Mouse (Mus musculus) cerebellum, adult 2 months (tissue): Measurements from ENCODE around the gene Dpp6. TPM values are rescaled to one million over a fixed set of nuclear protein-coding genes. Genes with fewer than 3 reads are reported as not detected.
A peak's percentile ranks its signal among the peaks of the same experiment; 100 is the strongest.

Experiments
- DNase-seq, 2 experiments: peaks; one replicate each; pipeline ENCODE4 v3.0.0; 2021
- H3K27ac ChIP-seq: fragments of 200-500 bp; 2 replicates; pipeline ENCODE4 v1.5.1; 2012; ENCODE audit warnings: low read length, control low read depth, inconsistent platforms; ENCODE audit not compliant: insufficient read depth
- H3K27me3 ChIP-seq: fragments of 200-500 bp; 2 replicates; pipeline ENCODE4 v1.6.1; 2012; ENCODE audit warnings: inconsistent platforms, mild to moderate bottlenecking, low read length, moderate library complexity; ENCODE audit not compliant: control insufficient read depth, insufficient read depth
- H3K4me1 ChIP-seq: fragments of 200-500 bp; 2 replicates; pipeline ENCODE4 v1.6.1; 2011; ENCODE audit warnings: low read length; ENCODE audit not compliant: control insufficient read depth, insufficient read depth
- H3K4me3 ChIP-seq: fragments of 200-500 bp; replicated peaks from 2 replicates; pipeline ENCODE3; 2011; ENCODE audit warnings: mild to moderate bottlenecking, low read depth, low read length, control low read depth; ENCODE audit not compliant: insufficient read depth
- CTCF ChIP-seq: fragments of 200-500 bp; IDR thresholded peaks from 2 replicates; pipeline ENCODE4 v1.5.1; 2011; ENCODE audit warnings: low read depth, mild to moderate bottlenecking, control low read depth, low read length, moderate library complexity, borderline replicate concordance; ENCODE audit not compliant: insufficient read depth
- POLR2A ChIP-seq: fragments of 200-500 bp; IDR thresholded peaks from 2 replicates; pipeline ENCODE4 v1.6.1; 2011; ENCODE audit warnings: low read length, control low read depth, borderline replicate concordance; ENCODE audit not compliant: insufficient read depth
- WGBS: fragments of 180-500 bp; shearing (Covaris S2); methylation state at CpG from one replicate; pipeline ENCODE4 v1.1.7; 2018; 5-methylcytosine and 5-hydroxymethylcytosine counted together
- polyA plus RNA-seq: library from polyadenylated mRNA; depleted of rRNA; stranded (reverse); fragments of >200 nt; gene quantifications from 2 replicates; pipeline ENCODE4 v1.2.3, GENCODE M21; 2012

Dpp6 gene
- polyA plus RNA-seq, 1 experiment, result 183 TPM

DNA sequence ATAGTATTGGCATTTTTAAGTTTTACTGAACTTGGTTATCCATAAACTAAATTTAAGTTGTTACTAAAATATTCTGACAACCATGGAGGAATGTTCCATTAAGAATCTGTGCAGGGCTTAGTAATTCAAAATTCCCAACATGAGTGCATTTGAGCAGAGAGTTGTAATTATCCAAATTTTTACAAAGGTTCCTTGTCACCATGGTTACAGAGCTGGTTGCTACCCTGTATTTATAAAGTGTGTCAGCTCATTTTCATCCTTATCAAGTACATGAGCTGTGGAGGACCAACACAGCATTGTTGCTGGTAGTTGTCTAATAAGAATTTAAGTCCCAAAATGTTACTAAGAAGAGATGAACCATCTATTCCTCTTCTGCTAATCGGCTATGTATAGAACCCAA is 787.1 kb downstream of the Dpp6 start:
- Histone ChIP-seq H3K27me3 (no peaks in the 10 kb centered on the region), H3K4me3 (no peak overlapping the region), H3K4me1 (peaks cover 2% of the 10 kb centered on the region; the same call in 1 of the 2 replicates), H3K27ac (no peak overlapping the region)
- TF ChIP-seq POLR2A, result no peak
- WGBS, result 89% methylated on average over 1 of the region's 1 CpGs
- no peak for DNase-seq

DNA sequence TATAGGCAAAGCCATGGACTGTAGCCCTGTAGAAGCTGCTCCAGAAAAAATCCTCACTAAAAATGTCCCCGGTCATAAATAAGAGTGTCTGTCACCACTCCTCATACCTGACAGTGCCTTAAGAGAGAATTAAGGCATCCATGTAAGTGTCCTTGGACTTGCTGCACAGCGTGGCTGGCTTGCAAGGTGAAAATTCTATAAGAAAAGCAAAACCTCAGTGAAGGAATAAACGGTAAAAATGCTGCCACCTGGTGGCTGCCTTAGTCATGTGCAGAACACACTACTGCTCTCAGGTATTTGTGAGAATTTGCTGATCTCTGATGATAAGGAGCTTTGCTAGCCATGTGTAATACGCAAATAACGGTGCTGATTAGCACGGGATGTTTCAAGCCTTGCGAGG is 798.8 kb downstream of the Dpp6 start:
- no peak overlapping the region for H3K4me3 ChIP-seq
- peak; percentile 65 to 74 for DNase-seq
- H3K4me1 ChIP-seq, result no peaks in the 10 kb centered on the region
- H3K27me3 ChIP-seq, result no peaks in the 10 kb centered on the region
- TF ChIP-seq CTCF (peak; percentile 68), POLR2A (no peak)
- H3K27ac ChIP-seq, result no peak overlapping the region
- WGBS, result 34% methylated on average over 7 of the region's 7 CpGs

DNA sequence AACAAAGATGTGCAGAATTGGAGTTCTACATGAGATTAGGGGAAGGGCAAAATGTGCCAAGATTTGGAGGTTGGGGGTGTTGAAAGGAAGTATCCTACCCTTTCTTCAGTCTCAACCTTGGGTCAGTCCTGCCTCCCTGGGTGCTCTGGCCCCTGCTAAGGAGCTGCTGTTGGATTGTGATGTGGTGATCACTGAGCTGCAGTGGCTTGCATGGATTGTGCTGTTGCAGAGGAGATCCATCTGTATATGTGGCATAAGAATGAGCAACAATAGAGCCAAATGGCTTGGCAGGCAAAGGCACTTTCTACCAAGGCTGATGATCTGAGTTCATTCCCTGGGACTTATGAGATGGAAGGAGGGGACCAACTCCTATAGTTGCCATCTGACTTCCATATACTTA is 804.8 kb downstream of the Dpp6 start:
- H3K27ac ChIP-seq, result no peak overlapping the region
- H3K27me3 ChIP-seq, result no peaks in the 10 kb centered on the region
- peaks cover 7% of the 10 kb centered on the region for H3K4me1 ChIP-seq
- no peak for DNase-seq
- H3K4me3 ChIP-seq, result no peak overlapping the region
- TF ChIP-seq POLR2A, result no peak
- no peak for TF ChIP-seq CTCF

DNA sequence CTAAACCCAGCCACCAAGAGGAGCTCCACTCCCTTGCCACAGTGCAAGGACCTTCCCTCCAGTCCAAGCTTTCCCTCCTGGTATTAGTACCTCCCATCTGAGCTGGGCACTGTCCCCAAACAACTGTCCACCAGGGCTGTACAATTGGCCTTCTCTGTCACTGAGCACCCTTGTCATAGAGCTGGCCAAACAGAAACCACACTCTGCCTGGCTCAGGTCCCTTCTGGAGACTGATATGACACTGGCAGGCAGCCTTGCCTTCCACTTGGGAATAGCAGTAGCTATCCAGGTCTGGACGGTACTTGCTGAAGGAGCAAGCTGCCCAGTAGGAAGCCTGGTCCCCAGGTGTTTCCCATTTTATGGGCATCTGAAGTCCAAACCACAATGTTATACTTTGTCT is 806.9 kb downstream of the Dpp6 start:
- H3K4me1 ChIP-seq, result peaks cover 7% of the 10 kb centered on the region
- no peak for TF ChIP-seq POLR2A
- no peak for TF ChIP-seq CTCF
- H3K27ac ChIP-seq, result no peak overlapping the region
- H3K27me3 ChIP-seq, result no peaks in the 10 kb centered on the region
- 8% methylated on average over 1 of the region's 1 CpGs for WGBS
- DNase-seq, result peak in 1 of 2 experiments; percentile 32
- H3K4me3 ChIP-seq, result no peak overlapping the region

DNA sequence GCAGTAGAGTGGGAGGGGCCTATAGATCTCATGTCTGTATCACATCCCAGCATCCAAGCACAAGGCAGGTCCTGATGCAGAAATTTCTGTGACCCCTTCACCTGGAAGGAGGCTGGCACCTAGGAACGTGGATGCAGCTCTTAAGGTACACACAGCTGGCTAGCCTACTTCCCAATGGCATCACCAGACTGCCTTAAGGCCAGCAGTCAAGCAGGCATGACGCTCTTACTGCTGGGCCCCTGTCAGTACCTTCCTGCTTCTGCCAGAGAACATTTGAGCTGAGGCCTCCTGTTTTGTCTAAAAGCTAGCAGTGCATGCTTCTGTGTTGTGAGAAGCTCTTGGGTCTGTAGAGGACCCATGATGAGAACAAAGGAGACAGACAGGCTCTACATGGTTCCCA is 815.1 kb downstream of the Dpp6 start:
- 85% methylated on average over 2 of the region's 2 CpGs for WGBS
- Histone ChIP-seq H3K4me3 (no peak overlapping the region), H3K27ac (no peak overlapping the region), H3K27me3 (no peaks in the 10 kb centered on the region), H3K4me1 (peaks cover 4% of the 10 kb centered on the region; the same call in 1 of the 2 replicates)
- DNase-seq, result no peak
- no peak for TF ChIP-seq POLR2A
- no peak for TF ChIP-seq CTCF

DNA sequence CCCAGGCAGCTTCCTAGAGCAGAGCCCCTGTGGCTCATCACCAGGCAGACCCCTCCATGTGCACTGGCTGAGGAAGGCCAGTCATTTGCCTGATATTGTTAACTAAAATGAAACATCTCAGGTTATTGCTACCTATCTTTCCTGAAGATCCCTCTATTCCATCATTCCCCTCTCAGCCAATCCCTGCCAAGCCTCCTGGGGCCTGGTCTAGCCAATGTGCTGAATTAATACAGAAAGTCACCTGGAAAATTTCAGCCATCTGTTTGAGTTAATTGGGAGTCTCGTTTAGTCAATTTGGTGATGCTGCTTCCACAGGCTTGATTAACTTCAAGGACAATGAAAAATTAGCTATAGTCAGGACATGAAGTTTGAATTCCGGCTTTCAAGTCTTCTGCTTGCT is 818.9 kb downstream of the Dpp6 start:
- Histone ChIP-seq H3K4me3 (no peak overlapping the region), H3K27ac (no peak overlapping the region), H3K4me1 (peaks cover 4% of the 10 kb centered on the region; the same call in 1 of the 2 replicates), H3K27me3 (no peaks in the 10 kb centered on the region)
- peak; percentile 36 to 68 for DNase-seq
- 29% methylated on average over 2 of the region's 2 CpGs for WGBS
- no peak for TF ChIP-seq POLR2A
- TF ChIP-seq CTCF, result no peak

DNA sequence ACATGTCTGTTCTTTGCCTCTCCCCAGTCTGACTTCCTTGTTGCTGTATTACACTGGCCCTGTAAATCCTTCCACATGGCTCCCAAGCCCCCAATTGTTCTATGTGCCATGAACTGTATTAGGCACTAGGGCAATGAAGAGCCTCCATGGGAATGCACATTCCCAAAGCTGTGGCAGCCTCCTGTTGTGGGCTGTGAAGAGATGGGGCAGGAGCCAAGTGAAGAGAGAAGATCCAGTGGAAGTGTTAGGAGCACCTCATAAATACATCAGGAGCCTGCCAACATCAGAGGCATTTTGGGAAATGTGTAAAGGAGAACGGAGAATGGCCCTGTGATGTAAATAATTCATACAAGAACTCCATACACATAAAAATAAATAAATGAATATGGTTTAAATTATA is 824.9 kb downstream of the Dpp6 start:
- DNase-seq, result no peak
- 79% methylated on average over 1 of the region's 1 CpGs for WGBS
- H3K27ac ChIP-seq, result no peak overlapping the region
- no peaks in the 10 kb centered on the region for H3K27me3 ChIP-seq
- no peak for TF ChIP-seq POLR2A
- no peak for TF ChIP-seq CTCF
- H3K4me1 ChIP-seq, result no peaks in the 10 kb centered on the region
- no peak overlapping the region for H3K4me3 ChIP-seq

DNA sequence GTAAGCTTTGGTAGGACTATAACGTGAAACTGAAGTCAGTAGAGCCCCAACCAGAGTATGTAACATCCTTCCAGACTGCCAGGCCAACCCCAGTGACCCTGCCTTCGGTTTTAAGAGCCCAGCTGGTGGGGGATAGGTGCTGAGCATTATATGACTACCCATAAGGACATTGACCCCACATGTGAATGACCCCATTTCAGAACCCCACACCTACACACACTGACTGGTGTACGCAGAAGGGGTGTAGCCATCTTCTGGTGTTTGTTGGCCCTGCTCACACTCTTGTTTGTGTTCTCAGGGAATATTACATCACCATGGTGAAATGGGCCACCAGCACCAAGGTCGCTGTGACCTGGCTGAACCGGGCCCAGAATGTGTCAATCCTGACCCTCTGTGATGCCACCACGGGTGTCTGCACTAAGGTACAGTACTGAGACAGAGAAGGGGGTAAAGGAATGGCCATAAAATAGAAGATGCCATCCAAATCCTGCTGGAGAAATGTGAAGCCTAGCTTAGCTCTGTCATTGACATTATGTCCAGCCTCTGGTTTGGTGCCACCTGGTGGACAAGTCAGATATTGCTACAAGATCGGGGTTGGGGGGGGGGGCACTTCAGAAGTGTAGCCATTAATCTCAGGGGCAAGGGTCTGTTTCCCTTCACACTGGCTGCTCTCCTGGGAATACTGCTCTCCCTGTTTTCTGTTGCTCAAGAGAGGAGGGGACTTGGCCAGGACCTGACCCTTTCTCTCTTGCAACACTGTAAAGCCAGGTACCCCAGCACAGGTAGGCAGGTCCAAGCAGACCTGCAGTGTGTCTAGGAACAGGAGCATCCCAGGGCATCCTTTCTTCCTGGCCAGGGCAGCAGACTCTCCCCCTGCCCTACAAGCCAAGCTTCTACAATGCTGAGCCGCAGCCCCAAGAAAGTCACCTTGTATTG is 835.1 kb downstream of the Dpp6 start:
- H3K4me1 ChIP-seq, result peaks cover 9% of the 10 kb centered on the region
- no peak overlapping the region for H3K4me3 ChIP-seq
- TF ChIP-seq CTCF, result peak; percentile 65; the same call in 1 of the 2 replicates
- TF ChIP-seq POLR2A, result no peak
- H3K27ac ChIP-seq, result no peak overlapping the region
- DNase-seq, result peak; percentile 22 to 54
- H3K27me3 ChIP-seq, result no peaks in the 10 kb centered on the region
- 63% methylated on average over 8 of the region's 8 CpGs for WGBS
